Mouse (Mus musculus): ENCODE data around the gene Fryl. TPM values are rescaled to one million over a fixed set of nuclear protein-coding genes. Genes with fewer than 3 reads are reported as not detected.

Gene Fryl
- 24.2 and 29.0 TPM in 2 replicates for polyA plus RNA-seq (2014; fragmentation: Nextera tagmentation; extraction: Ambion mirVana)

- peak within 1 kb of the TSS; percentile 80 for H3K4me3 ChIP-seq (ENCODE audit: low read depth, low read length)
- H3K27me3 ChIP-seq (ENCODE audit: control insufficient read depth, insufficient read depth, low read length) = no peaks in the 10 kb centered on the region
- under 1% methylated on average over 44 of the region's 44 CpGs for WGBS
- peaks cover 3% of the 10 kb centered on the region; the same call in 1 of the 2 replicates for H3K4me1 ChIP-seq (ENCODE audit: control insufficient read depth, insufficient read depth, low read length)
- ATAC-seq (ENCODE audit: insufficient number of reproducible peaks, low FRiP score, low TSS enrichment, low read depth) (peak; percentile 99), DNase-seq (ENCODE audit: low spot score) (peak; percentile 98)
- peak within 1 kb of the TSS; percentile 79 for H3K9ac ChIP-seq (ENCODE audit: low read length)
- peak within 1 kb of the TSS; percentile 77 for H3K4me2 ChIP-seq (ENCODE audit: low read depth, severe bottlenecking)
- H3K36me3 ChIP-seq (ENCODE audit: control insufficient read depth, insufficient read depth, low read length) = no peaks in the 10 kb centered on the region
- H3K9me3 ChIP-seq (ENCODE audit: control insufficient read depth, low read length) = no peaks in the 10 kb centered on the region
- peak within 1 kb of the TSS; percentile 84 for H3K27ac ChIP-seq (replicated peaks; ENCODE audit: low read depth, low read length)
Observed at GRCm38 (mm10) chr5:73256352-73257065, at the start of gene Fryl. TSS of gene Fryl (minus strand) at chr5:73256619.

GRCm38 (mm10) chr5:73304507-73304906 lies 48.1 kb upstream of the Fryl start:
- DNase-seq (ENCODE audit: low spot score) (no peak), ATAC-seq (ENCODE audit: insufficient number of reproducible peaks, low FRiP score, low TSS enrichment, low read depth) (no peak)
- Histone ChIP-seq H3K4me1 (ENCODE audit: control insufficient read depth, insufficient read depth, low read length) (no peaks in the 10 kb centered on the region), H3K4me3 (ENCODE audit: low read depth, low read length) (no peak overlapping the region), H3K9me3 (ENCODE audit: control insufficient read depth, low read length) (no peaks in the 10 kb centered on the region), H3K4me2 (ENCODE audit: low read depth, severe bottlenecking) (no peak overlapping the region), H3K36me3 (ENCODE audit: control insufficient read depth, insufficient read depth, low read length) (peaks cover 14% of the 10 kb centered on the region; the same call in 1 of the 2 replicates), H3K27me3 (ENCODE audit: control insufficient read depth, insufficient read depth, low read length) (no peaks in the 10 kb centered on the region), H3K9ac (ENCODE audit: low read length) (no peak overlapping the region), H3K27ac (replicated peaks; ENCODE audit: low read depth, low read length) (no peak overlapping the region)
- 88% methylated on average over 12 of the region's 12 CpGs for WGBS

GRCm38 (mm10) chr5:73301601-73302307 lies 45.3 kb upstream of the Fryl start:
- no peak for ATAC-seq (ENCODE audit: insufficient number of reproducible peaks, low FRiP score, low TSS enrichment, low read depth)
- no peak for DNase-seq (ENCODE audit: low spot score)
- no peaks in the 10 kb centered on the region for H3K27me3 ChIP-seq (ENCODE audit: control insufficient read depth, insufficient read depth, low read length)
- peaks cover 10% of the 10 kb centered on the region; the same call in 1 of the 2 replicates for H3K36me3 ChIP-seq (ENCODE audit: control insufficient read depth, insufficient read depth, low read length)
- H3K9ac ChIP-seq (ENCODE audit: low read length) = no peak overlapping the region
- H3K4me3 ChIP-seq (ENCODE audit: low read depth, low read length) = no peak overlapping the region
- H3K27ac ChIP-seq (replicated peaks; ENCODE audit: low read depth, low read length) = no peak overlapping the region
- H3K4me1 ChIP-seq (ENCODE audit: control insufficient read depth, insufficient read depth, low read length) = no peaks in the 10 kb centered on the region
- 85% methylated on average over 7 of the region's 7 CpGs for WGBS
- H3K9me3 ChIP-seq (ENCODE audit: control insufficient read depth, low read length) = no peaks in the 10 kb centered on the region
- no peak overlapping the region for H3K4me2 ChIP-seq (ENCODE audit: low read depth, severe bottlenecking)

GRCm38 (mm10) chr5:73295916-73296315 lies 39.5 kb upstream of the Fryl start:
- Histone ChIP-seq H3K9ac (ENCODE audit: low read length) (no peak overlapping the region), H3K4me1 (ENCODE audit: control insufficient read depth, insufficient read depth, low read length) (no peaks in the 10 kb centered on the region), H3K9me3 (ENCODE audit: control insufficient read depth, low read length) (no peaks in the 10 kb centered on the region), H3K27ac (replicated peaks; ENCODE audit: low read depth, low read length) (no peak overlapping the region), H3K4me2 (ENCODE audit: low read depth, severe bottlenecking) (no peak overlapping the region), H3K4me3 (ENCODE audit: low read depth, low read length) (no peak overlapping the region), H3K36me3 (ENCODE audit: control insufficient read depth, insufficient read depth, low read length) (peaks cover 2% of the 10 kb centered on the region; the same call in 1 of the 2 replicates), H3K27me3 (ENCODE audit: control insufficient read depth, insufficient read depth, low read length) (no peaks in the 10 kb centered on the region)
- 92% methylated on average over 4 of the region's 4 CpGs for WGBS
- ATAC-seq (ENCODE audit: insufficient number of reproducible peaks, low FRiP score, low TSS enrichment, low read depth) (no peak), DNase-seq (ENCODE audit: low spot score) (no peak)

GRCm38 (mm10) chr5:73295016-73295415 lies 38.6 kb upstream of the Fryl start:
- Histone ChIP-seq H3K9me3 (ENCODE audit: control insufficient read depth, low read length) (no peaks in the 10 kb centered on the region), H3K4me2 (ENCODE audit: low read depth, severe bottlenecking) (no peak overlapping the region), H3K9ac (ENCODE audit: low read length) (no peak overlapping the region), H3K27me3 (ENCODE audit: control insufficient read depth, insufficient read depth, low read length) (no peaks in the 10 kb centered on the region), H3K4me1 (ENCODE audit: control insufficient read depth, insufficient read depth, low read length) (no peaks in the 10 kb centered on the region), H3K36me3 (ENCODE audit: control insufficient read depth, insufficient read depth, low read length) (peaks cover 2% of the 10 kb centered on the region; the same call in 1 of the 2 replicates), H3K27ac (replicated peaks; ENCODE audit: low read depth, low read length) (no peak overlapping the region), H3K4me3 (ENCODE audit: low read depth, low read length) (no peak overlapping the region)
- DNase-seq (ENCODE audit: low spot score) (no peak), ATAC-seq (ENCODE audit: insufficient number of reproducible peaks, low FRiP score, low TSS enrichment, low read depth) (no peak)
- 95% methylated on average over 7 of the region's 7 CpGs for WGBS

- 15% methylated on average over 8 of the region's 8 CpGs for WGBS
- DNase-seq (ENCODE audit: low spot score) = no peak
- Histone ChIP-seq H3K4me1 (ENCODE audit: control insufficient read depth, insufficient read depth, low read length) (no peaks in the 10 kb centered on the region), H3K27me3 (ENCODE audit: control insufficient read depth, insufficient read depth, low read length) (no peaks in the 10 kb centered on the region), H3K4me2 (ENCODE audit: low read depth, severe bottlenecking) (peak overlapping the region; percentile 72), H3K4me3 (ENCODE audit: low read depth, low read length) (peak overlapping the region; percentile 89), H3K27ac (replicated peaks; ENCODE audit: low read depth, low read length) (no peak overlapping the region), H3K36me3 (ENCODE audit: control insufficient read depth, insufficient read depth, low read length) (peaks cover 2% of the 10 kb centered on the region; the same call in 1 of the 2 replicates), H3K9me3 (ENCODE audit: control insufficient read depth, low read length) (no peaks in the 10 kb centered on the region), H3K9ac (ENCODE audit: low read length) (peak overlapping the region; percentile 90)
- ATAC-seq (ENCODE audit: insufficient number of reproducible peaks, low FRiP score, low TSS enrichment, low read depth) = no peak
Observed at GRCm38 (mm10) chr5:73293458-73293827, 37.0 kb upstream of the Fryl start.

- DNase-seq (ENCODE audit: low spot score) = peak; percentile 98
- peak; percentile 98 for ATAC-seq (ENCODE audit: insufficient number of reproducible peaks, low FRiP score, low TSS enrichment, low read depth)
- no peaks in the 10 kb centered on the region for H3K4me1 ChIP-seq (ENCODE audit: control insufficient read depth, insufficient read depth, low read length)
- no peaks in the 10 kb centered on the region for H3K9me3 ChIP-seq (ENCODE audit: control insufficient read depth, low read length)
- WGBS = under 1% methylated on average over 58 of the region's 58 CpGs
- no peaks in the 10 kb centered on the region for H3K27me3 ChIP-seq (ENCODE audit: control insufficient read depth, insufficient read depth, low read length)
- H3K27ac ChIP-seq (replicated peaks; ENCODE audit: low read depth, low read length) = peak within 1 kb of the TSS; percentile 84
- H3K4me3 ChIP-seq (ENCODE audit: low read depth, low read length) = peak within 1 kb of the TSS; percentile 89
- H3K9ac ChIP-seq (ENCODE audit: low read length) = peak within 1 kb of the TSS; percentile 90
- H3K36me3 ChIP-seq (ENCODE audit: control insufficient read depth, insufficient read depth, low read length) = peaks cover 2% of the 10 kb centered on the region; the same call in 1 of the 2 replicates
- H3K4me2 ChIP-seq (ENCODE audit: low read depth, severe bottlenecking) = peak within 1 kb of the TSS; percentile 72
Observed at GRCm38 (mm10) chr5:73292502-73293457, 36.4 kb upstream of the Fryl start, which contains the start of gene Ociad1. TSS of gene Ociad1 (plus strand) at chr5:73292784.

- H3K4me2 ChIP-seq (ENCODE audit: low read depth, severe bottlenecking) = no peak overlapping the region
- H3K9me3 ChIP-seq (ENCODE audit: control insufficient read depth, low read length) = no peaks in the 10 kb centered on the region
- no peaks in the 10 kb centered on the region for H3K27me3 ChIP-seq (ENCODE audit: control insufficient read depth, insufficient read depth, low read length)
- no peak overlapping the region for H3K27ac ChIP-seq (replicated peaks; ENCODE audit: low read depth, low read length)
- ATAC-seq (ENCODE audit: insufficient number of reproducible peaks, low FRiP score, low TSS enrichment, low read depth) (no peak), DNase-seq (ENCODE audit: low spot score) (no peak)
- no peaks in the 10 kb centered on the region; the same call in 1 of the 2 replicates for H3K36me3 ChIP-seq (ENCODE audit: control insufficient read depth, insufficient read depth, low read length)
- H3K4me3 ChIP-seq (ENCODE audit: low read depth, low read length) = no peak overlapping the region
- no peak overlapping the region for H3K9ac ChIP-seq (ENCODE audit: low read length)
- no peaks in the 10 kb centered on the region for H3K4me1 ChIP-seq (ENCODE audit: control insufficient read depth, insufficient read depth, low read length)
- 66% methylated on average over 2 of the region's 2 CpGs for WGBS
Observed at GRCm38 (mm10) chr5:73289900-73290299, 33.5 kb upstream of the Fryl start.

All from limb, embryonic 11.5 days (tissue).